Mouse (Mus musculus): ENCODE measurements around the gene Zfand3. TPM values are rescaled to one million over a fixed set of nuclear protein-coding genes. Genes with fewer than 3 reads are reported as not detected.

Zfand3 gene
- polyA plus RNA-seq, 1 experiment: 58.6 TPM

- TF ChIP-seq CTCF (IDR thresholded peaks at IDR 0.05; ENCODE audit: extremely low read depth, insufficient read length, insufficient replicate concordance, low read depth, low read length) (no peak), POLR2A (IDR thresholded peaks at IDR 0.05; ENCODE audit: low read depth, low read length) (no peak)
- WGBS: 85% methylated on average over 17 of the region's 17 CpGs
- no peaks in the 10 kb centered on the region for H3K27me3 ChIP-seq (ENCODE audit: control insufficient read depth, insufficient read depth, low read length)
- H3K4me1 ChIP-seq (ENCODE audit: control insufficient read depth, insufficient read depth, insufficient read length, low read length): peaks cover 5% of the 10 kb centered on the region; the same call in 1 of the 2 replicates
- H3K4me3 ChIP-seq (ENCODE audit: low read depth, low read length): no peak overlapping the region
- no peak overlapping the region for H3K27ac ChIP-seq (ENCODE audit: insufficient read depth, low read depth, low read length)
- H3K36me3 ChIP-seq (ENCODE audit: control insufficient read depth, insufficient read depth, low read length): no peaks in the 10 kb centered on the region
Observed at GRCm38 (mm10) chr17:30241720-30242322, 237.3 kb downstream of the Zfand3 start.

- Histone ChIP-seq H3K36me3 (ENCODE audit: control insufficient read depth, insufficient read depth, low read length) (no peaks in the 10 kb centered on the region), H3K4me3 (ENCODE audit: low read depth, low read length) (no peak overlapping the region), H3K4me1 (ENCODE audit: control insufficient read depth, insufficient read depth, insufficient read length, low read length) (peaks cover 5% of the 10 kb centered on the region; the same call in 1 of the 2 replicates), H3K27ac (ENCODE audit: insufficient read depth, low read depth, low read length) (no peak overlapping the region), H3K27me3 (ENCODE audit: control insufficient read depth, insufficient read depth, low read length) (no peaks in the 10 kb centered on the region)
- TF ChIP-seq CTCF (IDR thresholded peaks at IDR 0.05; ENCODE audit: extremely low read depth, insufficient read length, insufficient replicate concordance, low read depth, low read length): no peak
- TF ChIP-seq POLR2A (IDR thresholded peaks at IDR 0.05; ENCODE audit: low read depth, low read length): no peak
- 90% methylated on average over 4 of the region's 4 CpGs for WGBS
Observed at GRCm38 (mm10) chr17:30242647-30243046, 238.1 kb downstream of the Zfand3 start.

GRCm38 (mm10) chr17:30243540-30243939, 239.0 kb downstream of the Zfand3 start:
- Histone ChIP-seq H3K27ac (ENCODE audit: insufficient read depth, low read depth, low read length) (no peak overlapping the region), H3K27me3 (ENCODE audit: control insufficient read depth, insufficient read depth, low read length) (no peaks in the 10 kb centered on the region), H3K4me1 (ENCODE audit: control insufficient read depth, insufficient read depth, insufficient read length, low read length) (peaks cover 5% of the 10 kb centered on the region; the same call in 1 of the 2 replicates), H3K36me3 (ENCODE audit: control insufficient read depth, insufficient read depth, low read length) (no peaks in the 10 kb centered on the region), H3K4me3 (ENCODE audit: low read depth, low read length) (no peak overlapping the region)
- TF ChIP-seq POLR2A (IDR thresholded peaks at IDR 0.05; ENCODE audit: low read depth, low read length) (no peak), CTCF (IDR thresholded peaks at IDR 0.05; ENCODE audit: extremely low read depth, insufficient read length, insufficient replicate concordance, low read depth, low read length) (no peak)
- 56% methylated on average over 7 of the region's 7 CpGs for WGBS

GRCm38 (mm10) chr17:30244651-30245307, 240.2 kb downstream of the Zfand3 start:
- H3K27ac ChIP-seq (ENCODE audit: insufficient read depth, low read depth, low read length): no peak overlapping the region
- no peaks in the 10 kb centered on the region for H3K27me3 ChIP-seq (ENCODE audit: control insufficient read depth, insufficient read depth, low read length)
- no peaks in the 10 kb centered on the region for H3K36me3 ChIP-seq (ENCODE audit: control insufficient read depth, insufficient read depth, low read length)
- peaks cover 5% of the 10 kb centered on the region; the same call in 1 of the 2 replicates for H3K4me1 ChIP-seq (ENCODE audit: control insufficient read depth, insufficient read depth, insufficient read length, low read length)
- whole genome bisulfite sequencing: 84% methylated on average over 14 of the region's 14 CpGs
- no peak overlapping the region for H3K4me3 ChIP-seq (ENCODE audit: low read depth, low read length)
- TF ChIP-seq POLR2A (IDR thresholded peaks at IDR 0.05; ENCODE audit: low read depth, low read length) (no peak), CTCF (IDR thresholded peaks at IDR 0.05; ENCODE audit: extremely low read depth, insufficient read length, insufficient replicate concordance, low read depth, low read length) (no peak)

- TF ChIP-seq CTCF (IDR thresholded peaks at IDR 0.05; ENCODE audit: extremely low read depth, insufficient read length, insufficient replicate concordance, low read depth, low read length) (no peak), POLR2A (IDR thresholded peaks at IDR 0.05; ENCODE audit: low read depth, low read length) (no peak)
- WGBS: 60% methylated on average over 10 of the region's 10 CpGs
- H3K36me3 ChIP-seq (ENCODE audit: control insufficient read depth, insufficient read depth, low read length): no peaks in the 10 kb centered on the region
- H3K27ac ChIP-seq (ENCODE audit: insufficient read depth, low read depth, low read length): no peak overlapping the region
- H3K27me3 ChIP-seq (ENCODE audit: control insufficient read depth, insufficient read depth, low read length): no peaks in the 10 kb centered on the region
- H3K4me1 ChIP-seq (ENCODE audit: control insufficient read depth, insufficient read depth, insufficient read length, low read length): peaks cover 5% of the 10 kb centered on the region; the same call in 1 of the 2 replicates
- no peak overlapping the region for H3K4me3 ChIP-seq (ENCODE audit: low read depth, low read length)
Observed at GRCm38 (mm10) chr17:30245308-30245706, 240.8 kb downstream of the Zfand3 start.

GRCm38 (mm10) chr17:30253028-30253427, 248.5 kb downstream of the Zfand3 start:
- WGBS: 96% methylated on average over 5 of the region's 5 CpGs
- Histone ChIP-seq H3K4me1 (ENCODE audit: control insufficient read depth, insufficient read depth, insufficient read length, low read length) (peaks cover 9% of the 10 kb centered on the region; the same call in 1 of the 2 replicates), H3K4me3 (ENCODE audit: low read depth, low read length) (no peak overlapping the region), H3K36me3 (ENCODE audit: control insufficient read depth, insufficient read depth, low read length) (peaks cover 2% of the 10 kb centered on the region; the same call in 1 of the 2 replicates), H3K27ac (ENCODE audit: insufficient read depth, low read depth, low read length) (no peak overlapping the region), H3K27me3 (ENCODE audit: control insufficient read depth, insufficient read depth, low read length) (no peaks in the 10 kb centered on the region)
- TF ChIP-seq CTCF (IDR thresholded peaks at IDR 0.05; ENCODE audit: extremely low read depth, insufficient read length, insufficient replicate concordance, low read depth, low read length) (no peak), POLR2A (IDR thresholded peaks at IDR 0.05; ENCODE audit: low read depth, low read length) (no peak)

GRCm38 (mm10) chr17:30253924-30254323, 249.4 kb downstream of the Zfand3 start:
- 82% methylated on average over 7 of the region's 7 CpGs for WGBS
- peaks cover 4% of the 10 kb centered on the region; the same call in 1 of the 2 replicates for H3K36me3 ChIP-seq (ENCODE audit: control insufficient read depth, insufficient read depth, low read length)
- no peak overlapping the region for H3K4me3 ChIP-seq (ENCODE audit: low read depth, low read length)
- peaks cover 9% of the 10 kb centered on the region; the same call in 1 of the 2 replicates for H3K4me1 ChIP-seq (ENCODE audit: control insufficient read depth, insufficient read depth, insufficient read length, low read length)
- H3K27me3 ChIP-seq (ENCODE audit: control insufficient read depth, insufficient read depth, low read length): no peaks in the 10 kb centered on the region
- H3K27ac ChIP-seq (ENCODE audit: insufficient read depth, low read depth, low read length): no peak overlapping the region
- TF ChIP-seq POLR2A (IDR thresholded peaks at IDR 0.05; ENCODE audit: low read depth, low read length) (no peak), CTCF (IDR thresholded peaks at IDR 0.05; ENCODE audit: extremely low read depth, insufficient read length, insufficient replicate concordance, low read depth, low read length) (no peak)

All from small intestine, adult 2 months (tissue).